Mouse (Mus musculus) bone marrow, adult 2 months (tissue): ENCODE measurements around the gene Os9.

Experiments
- CTCF ChIP-seq: fragments of 200-500 bp; IDR thresholded peaks from 2 replicates; pipeline ENCODE4 v1.5.1; 2011; ENCODE audit warnings: low read length, control low read depth; ENCODE audit not compliant: control insufficient read depth, insufficient read depth
- POLR2A ChIP-seq: fragments of 200-500 bp; IDR thresholded peaks from 2 replicates; pipeline ENCODE4 v1.6.1; 2011; ENCODE audit warnings: low read depth, mild to moderate bottlenecking, control low read depth, low read length, borderline replicate concordance; ENCODE audit not compliant: control insufficient read depth

DNA sequence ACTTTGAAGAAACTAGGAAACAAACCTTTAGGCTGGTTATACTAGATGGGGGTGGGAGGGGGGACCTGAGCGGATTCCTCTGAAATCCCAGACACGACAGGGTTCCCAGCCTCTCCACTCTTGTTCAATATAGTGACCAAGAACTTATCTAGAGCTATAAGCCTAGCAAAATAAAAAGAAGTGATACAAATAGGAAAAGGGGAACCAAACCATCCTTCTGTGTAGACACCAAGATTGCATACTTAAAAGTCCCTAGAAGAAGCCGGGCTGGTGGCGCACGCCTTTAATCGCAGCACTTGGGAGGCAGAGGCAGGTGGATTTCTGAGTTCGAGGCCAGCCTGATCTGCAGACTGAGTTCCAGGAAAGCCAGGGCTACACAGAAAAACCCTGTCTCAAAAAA is 32.4 kb upstream of the Os9 start:
- TF ChIP-seq CTCF (no peak), POLR2A (no peak)
